Mouse (Mus musculus): ENCODE results near the gene Hoxd13. TPM values are rescaled to one million over a fixed set of nuclear protein-coding genes. Genes with fewer than 3 reads are reported as not detected.

The Hoxd13 gene
- total RNA-seq, 2 experiments from 2014 or later: not detected

- peak; percentile 57 for DNase-seq
These were observed 6.4 kb upstream of the Hoxd13 start for GRCm38 (mm10) chr2:74661685-74662084.

GRCm38 (mm10) chr2:74663291-74663925 lies 4.7 kb upstream of the Hoxd13 start:
- DNase-seq: peak; percentile 62

DNA sequence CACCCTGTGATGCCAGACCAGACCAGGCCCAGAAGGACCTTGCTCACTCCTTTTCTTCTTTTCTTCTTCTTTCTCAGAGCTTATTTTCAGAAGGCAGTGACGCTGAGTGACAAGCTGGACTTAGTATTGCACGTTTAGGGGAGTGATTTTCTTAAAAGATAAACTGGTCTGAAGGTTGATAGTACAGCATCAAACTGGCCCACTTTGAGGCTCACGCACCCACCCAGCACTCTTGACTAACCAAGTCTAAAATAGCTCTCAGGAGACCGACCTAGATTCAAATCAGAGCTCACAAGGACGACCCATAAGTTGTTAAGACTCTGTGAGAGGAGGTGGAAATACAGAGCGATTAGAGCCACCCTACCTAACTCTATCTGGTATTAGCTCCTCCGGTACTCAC lies 1.7 kb upstream of the Hoxd13 start:
- DNase-seq: no peak

DNA sequence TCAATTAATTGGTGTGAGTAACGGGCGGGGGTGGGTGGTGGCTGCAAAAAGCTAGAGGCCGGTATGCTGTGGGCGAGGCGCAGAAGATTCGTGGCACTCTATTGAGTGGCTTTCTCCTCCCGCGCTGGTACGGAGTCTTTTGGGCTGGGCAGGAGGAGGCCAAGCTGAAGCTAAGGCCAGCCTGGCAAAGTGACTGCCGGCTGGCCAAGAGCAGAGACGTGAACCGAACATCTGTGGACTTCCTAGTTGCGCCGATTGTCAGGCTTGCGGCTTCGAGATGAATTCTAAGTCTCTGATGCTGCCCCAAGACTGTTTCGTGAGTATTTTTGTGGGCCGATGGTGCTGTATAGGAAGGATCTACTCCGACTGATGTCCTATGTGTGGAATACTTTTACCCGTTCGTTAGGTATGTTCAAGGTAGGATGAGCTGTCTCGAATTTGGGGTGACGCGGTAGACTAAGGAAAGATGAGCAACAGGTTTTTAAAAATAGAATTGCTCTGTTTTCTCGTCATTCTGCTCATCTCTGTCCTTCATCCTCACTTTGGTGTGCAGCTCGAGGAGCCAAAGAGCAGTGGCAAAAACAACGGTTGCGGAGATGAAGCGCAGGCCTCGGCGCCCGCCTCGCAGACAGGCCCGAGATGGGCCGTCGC lies 794 bp upstream of the Hoxd13 start:
- DNase-seq: no peak

GRCm38 (mm10) chr2:74668370-74669229 lies 490 bp downstream of the Hoxd13 start:
- no peak for DNase-seq

DNA sequence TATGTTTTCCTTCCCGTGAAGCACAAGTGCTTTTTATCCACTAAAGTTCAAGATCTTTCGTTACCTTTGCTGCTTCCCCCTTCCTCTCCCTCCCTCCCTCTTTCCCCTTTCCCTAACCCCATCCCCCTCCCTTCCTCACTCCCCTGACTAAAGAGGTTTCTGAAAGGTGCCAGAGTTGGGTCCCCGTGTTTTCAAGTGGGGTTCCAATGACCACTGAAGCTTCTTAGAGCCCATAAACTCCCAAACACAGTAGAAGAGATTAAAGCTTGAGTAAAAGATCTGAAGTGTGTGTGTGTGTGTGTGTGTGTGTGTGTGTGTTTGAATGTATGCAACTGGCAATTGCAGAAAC lies 1.1 kb downstream of the Hoxd13 start:
- DNase-seq: no peak

GRCm38 (mm10) chr2:74669650-74670235 lies 1.6 kb downstream of the Hoxd13 start:
- no peak for DNase-seq

GRCm38 (mm10) chr2:74670632-74671188 lies 2.6 kb downstream of the Hoxd13 start:
- no peak for DNase-seq

DNA sequence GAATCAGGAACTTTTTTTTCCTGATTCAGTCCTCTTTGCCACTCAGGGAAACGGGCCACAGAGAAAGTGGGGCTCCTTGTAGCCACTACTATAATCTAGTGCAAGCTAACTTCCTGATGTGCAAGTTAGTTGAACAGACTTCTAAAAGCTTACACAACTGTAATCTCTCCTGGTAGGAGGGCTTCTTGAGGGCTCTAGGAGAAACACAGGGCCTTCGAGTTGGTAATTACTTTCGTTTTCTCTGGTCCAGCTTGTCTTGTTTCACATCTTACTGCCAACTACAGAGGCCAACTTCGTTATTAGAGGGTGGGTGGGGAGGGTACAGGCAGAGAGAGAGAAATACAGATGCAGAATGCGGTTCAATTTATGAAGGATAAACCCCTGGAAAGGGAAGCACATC lies 3.7 kb downstream of the Hoxd13 start:
- DNase-seq: no peak

GRCm38 (mm10) chr2:74672481-74673362 lies 4.6 kb downstream of the Hoxd13 start:
- DNase-seq: peak; percentile 63

GRCm38 (mm10) chr2:74673835-74674425 lies 5.8 kb downstream of the Hoxd13 start:
- no peak for DNase-seq

- DNase-seq: no peak
These were observed 7.0 kb downstream of the Hoxd13 start, which contains the start of gene Hoxd12 for GRCm38 (mm10) chr2:74674881-74675665. Hoxd12 (plus strand) TSS chr2:74675013.

GRCm38 (mm10) chr2:74675666-74676282 lies 7.7 kb downstream of the Hoxd13 start:
- DNase-seq: no peak

- DNase-seq: no peak
These were observed 8.4 kb downstream of the Hoxd13 start for GRCm38 (mm10) chr2:74676376-74677052.

GRCm38 (mm10) chr2:74677106-74677505 lies 9.0 kb downstream of the Hoxd13 start:
- DNase-seq: no peak

DNA sequence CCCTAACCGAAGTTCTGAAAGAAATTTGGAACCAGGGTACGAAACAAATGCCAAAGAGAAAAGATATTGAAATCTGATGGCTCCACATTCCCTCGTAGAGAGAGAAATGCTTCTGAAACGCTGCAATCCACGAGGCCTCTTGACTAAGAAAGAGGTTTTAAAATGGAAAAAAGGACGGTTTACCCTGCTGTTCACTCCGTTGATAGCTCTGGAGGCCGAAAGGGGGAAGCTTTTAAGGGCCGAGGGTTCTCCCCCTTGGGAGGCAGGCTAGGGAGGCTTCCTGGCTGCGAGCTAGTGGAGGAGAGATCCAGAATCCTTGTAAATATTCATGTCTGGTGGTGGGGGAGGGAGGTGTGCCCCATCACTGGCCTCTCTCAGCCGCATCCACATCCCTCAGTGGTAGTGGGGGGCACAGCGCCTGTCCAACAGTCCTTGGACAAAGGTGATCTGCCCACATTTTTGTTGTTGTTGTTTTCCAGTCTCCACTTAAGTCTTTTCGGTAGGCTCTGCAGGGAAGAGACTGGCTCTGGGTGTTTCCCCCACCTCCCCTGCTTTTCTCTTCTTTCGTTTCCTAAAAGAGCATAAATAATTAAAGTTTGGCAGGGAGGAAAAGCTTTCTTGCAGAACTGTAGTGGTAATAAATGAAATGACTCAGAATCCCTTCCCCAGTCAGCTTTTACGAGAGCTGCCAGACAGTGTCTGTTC lies 10.9 kb downstream of the Hoxd13 start, which contains the start of gene Hoxd11:
Gene Hoxd11, plus strand, starts transcription at position 667 of the 705 bp plus-strand sequence.
- DNase-seq: no peak

- no peak for DNase-seq
These were observed 11.5 kb downstream of the Hoxd13 start for GRCm38 (mm10) chr2:74679596-74679971.

GRCm38 (mm10) chr2:74679980-74680379 lies 11.9 kb downstream of the Hoxd13 start:
- DNase-seq: no peak

All from adrenal gland, postnatal 10 days (tissue).